Mouse (Mus musculus): ENCODE data around the gene Slc15a5. TPM values are rescaled to one million over a fixed set of nuclear protein-coding genes. Genes with fewer than 3 reads are reported as not detected.

Gene Slc15a5
- not detected in 2 replicates for polyA plus RNA-seq (2015; fragmentation: Nextera tagmentation; extraction: Ambion mirVana)

GRCm38 (mm10) chr6:138079816-138080215, at the start of gene Slc15a5:
Gene Slc15a5, minus strand, starts transcription at chr6:138079916.
- Histone ChIP-seq H3K4me3 (ENCODE audit: low read length) (no peak within 1 kb of the TSS), H3K27me3 (replicated peaks; ENCODE audit: control insufficient read depth, insufficient read depth, low read length) (no peaks in the 10 kb centered on the region), H3K9ac (ENCODE audit: low read depth, low read length) (no peak within 1 kb of the TSS), H3K9me3 (ENCODE audit: control insufficient read depth, low read length) (no peaks in the 10 kb centered on the region), H3K27ac (ENCODE audit: low read depth, low read length) (no peak within 1 kb of the TSS), H3K4me1 (ENCODE audit: control insufficient read depth, insufficient read depth, low read depth, low read length) (no peaks in the 10 kb centered on the region), H3K4me2 (ENCODE audit: low read length) (no peak within 1 kb of the TSS), H3K36me3 (ENCODE audit: control insufficient read depth, insufficient read depth, low read length) (no peaks in the 10 kb centered on the region)
- 91% methylated on average over 4 of the region's 4 CpGs for WGBS
- ATAC-seq: no peak

GRCm38 (mm10) chr6:138128392-138129335, 48.9 kb upstream of the Slc15a5 start:
- Histone ChIP-seq H3K4me3 (ENCODE audit: low read length) (no peak overlapping the region), H3K27ac (ENCODE audit: low read depth, low read length) (no peak overlapping the region), H3K27me3 (replicated peaks; ENCODE audit: control insufficient read depth, insufficient read depth, low read length) (no peaks in the 10 kb centered on the region), H3K9ac (ENCODE audit: low read depth, low read length) (no peak overlapping the region), H3K9me3 (ENCODE audit: control insufficient read depth, low read length) (no peaks in the 10 kb centered on the region), H3K4me1 (ENCODE audit: control insufficient read depth, insufficient read depth, low read depth, low read length) (no peaks in the 10 kb centered on the region), H3K36me3 (ENCODE audit: control insufficient read depth, insufficient read depth, low read length) (no peaks in the 10 kb centered on the region), H3K4me2 (ENCODE audit: low read length) (no peak overlapping the region)
- no peak for ATAC-seq
- WGBS: 80% methylated on average over 10 of the region's 10 CpGs

GRCm38 (mm10) chr6:138117496-138117895, 37.8 kb upstream of the Slc15a5 start:
- H3K4me3 ChIP-seq (ENCODE audit: low read length): no peak overlapping the region
- no peak overlapping the region for H3K27ac ChIP-seq (ENCODE audit: low read depth, low read length)
- no peak for ATAC-seq
- WGBS: 81% methylated on average over 3 of the region's 3 CpGs
- no peak overlapping the region for H3K9ac ChIP-seq (ENCODE audit: low read depth, low read length)
- H3K36me3 ChIP-seq (ENCODE audit: control insufficient read depth, insufficient read depth, low read length): no peaks in the 10 kb centered on the region
- no peaks in the 10 kb centered on the region for H3K4me1 ChIP-seq (ENCODE audit: control insufficient read depth, insufficient read depth, low read depth, low read length)
- H3K4me2 ChIP-seq (ENCODE audit: low read length): no peak overlapping the region
- no peaks in the 10 kb centered on the region for H3K9me3 ChIP-seq (ENCODE audit: control insufficient read depth, low read length)
- H3K27me3 ChIP-seq (replicated peaks; ENCODE audit: control insufficient read depth, insufficient read depth, low read length): no peaks in the 10 kb centered on the region

- Histone ChIP-seq H3K9me3 (ENCODE audit: control insufficient read depth, low read length) (no peaks in the 10 kb centered on the region), H3K36me3 (ENCODE audit: control insufficient read depth, insufficient read depth, low read length) (no peaks in the 10 kb centered on the region), H3K4me2 (ENCODE audit: low read length) (no peak overlapping the region), H3K27ac (ENCODE audit: low read depth, low read length) (no peak overlapping the region), H3K4me3 (ENCODE audit: low read length) (no peak overlapping the region), H3K4me1 (ENCODE audit: control insufficient read depth, insufficient read depth, low read depth, low read length) (no peaks in the 10 kb centered on the region), H3K9ac (ENCODE audit: low read depth, low read length) (no peak overlapping the region), H3K27me3 (replicated peaks; ENCODE audit: control insufficient read depth, insufficient read depth, low read length) (no peaks in the 10 kb centered on the region)
- no peak for ATAC-seq
Observed at GRCm38 (mm10) chr6:138104559-138104958, 24.8 kb upstream of the Slc15a5 start.

- Histone ChIP-seq H3K4me1 (ENCODE audit: control insufficient read depth, insufficient read depth, low read depth, low read length) (no peaks in the 10 kb centered on the region), H3K9ac (ENCODE audit: low read depth, low read length) (no peak overlapping the region), H3K4me3 (ENCODE audit: low read length) (no peak overlapping the region), H3K27ac (ENCODE audit: low read depth, low read length) (no peak overlapping the region), H3K27me3 (replicated peaks; ENCODE audit: control insufficient read depth, insufficient read depth, low read length) (no peaks in the 10 kb centered on the region), H3K4me2 (ENCODE audit: low read length) (no peak overlapping the region), H3K9me3 (ENCODE audit: control insufficient read depth, low read length) (no peaks in the 10 kb centered on the region), H3K36me3 (ENCODE audit: control insufficient read depth, insufficient read depth, low read length) (no peaks in the 10 kb centered on the region)
- 91% methylated on average over 7 of the region's 7 CpGs for WGBS
- no peak for ATAC-seq
Observed at GRCm38 (mm10) chr6:138102940-138103339, 23.2 kb upstream of the Slc15a5 start.

GRCm38 (mm10) chr6:138101843-138102242, 22.1 kb upstream of the Slc15a5 start:
- Histone ChIP-seq H3K9ac (ENCODE audit: low read depth, low read length) (no peak overlapping the region), H3K9me3 (ENCODE audit: control insufficient read depth, low read length) (no peaks in the 10 kb centered on the region), H3K4me1 (ENCODE audit: control insufficient read depth, insufficient read depth, low read depth, low read length) (no peaks in the 10 kb centered on the region), H3K27me3 (replicated peaks; ENCODE audit: control insufficient read depth, insufficient read depth, low read length) (no peaks in the 10 kb centered on the region), H3K4me2 (ENCODE audit: low read length) (no peak overlapping the region), H3K36me3 (ENCODE audit: control insufficient read depth, insufficient read depth, low read length) (no peaks in the 10 kb centered on the region), H3K27ac (ENCODE audit: low read depth, low read length) (no peak overlapping the region), H3K4me3 (ENCODE audit: low read length) (no peak overlapping the region)
- ATAC-seq: 0 out of 2 replicates have a peak, but pooled peaks have one; percentile 48
- 94% methylated on average over 4 of the region's 4 CpGs for WGBS

GRCm38 (mm10) chr6:138099646-138100045, 19.9 kb upstream of the Slc15a5 start:
- H3K27ac ChIP-seq (ENCODE audit: low read depth, low read length): no peak overlapping the region
- WGBS: 61% methylated on average over 3 of the region's 3 CpGs

GRCm38 (mm10) chr6:138095060-138095459, 15.3 kb upstream of the Slc15a5 start:
- no peaks in the 10 kb centered on the region for H3K9me3 ChIP-seq (ENCODE audit: control insufficient read depth, low read length)
- no peak for ATAC-seq

More at GRCm38 (mm10) chr6:138099646-138100045, 19.9 kb upstream of the Slc15a5 start:
- Histone ChIP-seq H3K36me3 (ENCODE audit: control insufficient read depth, insufficient read depth, low read length) (no peaks in the 10 kb centered on the region), H3K4me3 (ENCODE audit: low read length) (no peak overlapping the region), H3K9ac (ENCODE audit: low read depth, low read length) (no peak overlapping the region), H3K27me3 (replicated peaks; ENCODE audit: control insufficient read depth, insufficient read depth, low read length) (no peaks in the 10 kb centered on the region), H3K4me1 (ENCODE audit: control insufficient read depth, insufficient read depth, low read depth, low read length) (no peaks in the 10 kb centered on the region), H3K9me3 (ENCODE audit: control insufficient read depth, low read length) (no peaks in the 10 kb centered on the region), H3K4me2 (ENCODE audit: low read length) (no peak overlapping the region)
- ATAC-seq: no peak

GRCm38 (mm10) chr6:138092432-138092831, 12.7 kb upstream of the Slc15a5 start:
- Histone ChIP-seq H3K36me3 (ENCODE audit: control insufficient read depth, insufficient read depth, low read length) (no peaks in the 10 kb centered on the region), H3K4me2 (ENCODE audit: low read length) (no peak overlapping the region), H3K4me1 (ENCODE audit: control insufficient read depth, insufficient read depth, low read depth, low read length) (no peaks in the 10 kb centered on the region), H3K9me3 (ENCODE audit: control insufficient read depth, low read length) (no peaks in the 10 kb centered on the region), H3K4me3 (ENCODE audit: low read length) (no peak overlapping the region), H3K27me3 (replicated peaks; ENCODE audit: control insufficient read depth, insufficient read depth, low read length) (no peaks in the 10 kb centered on the region), H3K27ac (ENCODE audit: low read depth, low read length) (no peak overlapping the region), H3K9ac (ENCODE audit: low read depth, low read length) (no peak overlapping the region)
- ATAC-seq: no peak
- 84% methylated on average over 7 of the region's 7 CpGs for WGBS

More at GRCm38 (mm10) chr6:138095060-138095459, 15.3 kb upstream of the Slc15a5 start:
- no peaks in the 10 kb centered on the region for H3K4me1 ChIP-seq (ENCODE audit: control insufficient read depth, insufficient read depth, low read depth, low read length)
- no peaks in the 10 kb centered on the region for H3K36me3 ChIP-seq (ENCODE audit: control insufficient read depth, insufficient read depth, low read length)
- H3K4me2 ChIP-seq (ENCODE audit: low read length): no peak overlapping the region
- no peak overlapping the region for H3K27ac ChIP-seq (ENCODE audit: low read depth, low read length)
- H3K27me3 ChIP-seq (replicated peaks; ENCODE audit: control insufficient read depth, insufficient read depth, low read length): no peaks in the 10 kb centered on the region
- 93% methylated on average over 3 of the region's 3 CpGs for WGBS
- H3K9ac ChIP-seq (ENCODE audit: low read depth, low read length): no peak overlapping the region
- H3K4me3 ChIP-seq (ENCODE audit: low read length): no peak overlapping the region

Data from hindbrain, embryonic 16.5 days (tissue).